Mouse (Mus musculus): ENCODE data around the gene Btbd7.

DNA sequence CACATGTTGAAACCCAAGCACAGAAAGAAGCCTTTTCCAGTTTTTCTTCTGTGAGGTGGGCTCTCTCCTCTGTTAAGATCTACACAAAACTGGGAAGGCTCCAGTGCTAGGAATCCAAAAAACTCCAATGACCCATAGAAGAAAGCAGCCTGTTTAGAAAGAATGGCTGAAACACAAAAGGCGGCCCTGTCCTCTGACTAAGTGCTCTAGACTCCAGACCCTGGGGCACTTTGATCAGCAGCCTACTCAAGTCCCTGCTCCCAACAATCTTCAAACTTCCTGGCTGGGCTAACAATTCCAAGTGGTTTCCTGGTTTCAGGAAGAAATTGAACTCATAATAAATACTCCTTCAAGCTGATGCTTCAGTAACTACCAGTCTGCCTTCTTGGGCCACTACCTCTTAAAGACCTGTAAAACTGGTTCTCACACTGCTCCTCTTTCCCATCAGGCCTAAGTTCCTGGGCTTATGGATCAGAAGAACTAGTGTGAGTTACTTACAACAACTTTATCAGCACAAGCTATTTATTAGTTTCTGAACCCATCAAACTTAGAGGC, 45.4 kb downstream of the Btbd7 start:
- no peak for TF ChIP-seq CTCF (IDR thresholded peaks at IDR 0.05)
- 0 out of 2 replicates have a peak, but pooled peaks have one; percentile 9 for TF ChIP-seq EP300 (IDR thresholded peaks at IDR 0.05)

All from lung, postnatal 0 days (tissue).